ENCODE assay signal across 10 mouse cellular contexts in the genomic region with DNA sequence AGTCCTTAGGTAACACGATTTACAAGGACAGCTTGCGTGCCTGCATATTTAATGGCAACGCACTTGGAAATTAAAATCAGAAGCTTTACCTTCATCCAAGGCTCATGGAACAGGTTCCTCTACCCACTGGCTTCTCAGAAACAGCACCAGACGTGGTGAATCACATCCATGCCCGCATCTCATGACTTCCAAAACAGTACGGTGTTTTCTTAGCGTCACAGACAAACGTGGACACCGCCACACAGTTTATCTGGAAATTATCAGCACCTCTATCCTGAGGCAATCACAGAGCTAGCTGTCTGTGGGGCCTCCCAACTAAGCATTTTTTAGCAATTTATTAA. TPM values are rescaled to one million over a fixed set of nuclear protein-coding genes. Genes with fewer than 3 reads are reported as not detected.
A peak's percentile ranks its signal among the peaks of the same experiment; 100 is the strongest.
DNase-seq lines count a peak whose midpoint lies in the region; ATAC-seq and TF ChIP-seq lines count a peak whose summit lies in the region.
"Had no signal": no experiment of that assay in that cellular context is flagged by ENCODE, and none has a peak within 500 bp of the region (broad histone marks: within the 10 kb centered on the region; RNA-seq: fewer than 3 reads in every experiment).

No protein-coding gene starts in this region.

- TF ChIP-seq POLR2A in liver, adult 2 months (IDR thresholded peaks at IDR 0.05; ENCODE audit: extremely low read depth, insufficient read depth, low read length), result no peak
- TF ChIP-seq POLR2A in thymus, adult 2 months (IDR thresholded peaks at IDR 0.05; ENCODE audit: control insufficient read depth, extremely low read depth, insufficient read depth, low read length, poor library complexity), result no peak

- peak; percentile 56; the same call in 1 of the 2 replicates for ATAC-seq in forebrain, embryonic 16.5 days
- no peak; the same call in 1 of the 2 replicates for ATAC-seq in forebrain, embryonic 13.5 days
- ATAC-seq in liver, embryonic 12.5 days, result no peak
- no peak for ATAC-seq in intestine, embryonic 14.5 days (replicated peaks; ENCODE audit: low FRiP score, low TSS enrichment, low read depth)
- no peak for ATAC-seq in stomach, embryonic 16.5 days (ENCODE audit: insufficient read depth, low FRiP score)
- ATAC-seq in granulocyte monocyte progenitor cell, adult 5-6 weeks (replicated peaks; ENCODE audit: poor library complexity, severe bottlenecking), result no peak

- peaks cover under 1% of the 10 kb centered on the region; the same call in 1 of the 2 replicates for H3K79me2 ChIP-seq in liver, adult 2 months (ENCODE audit: control insufficient read depth, insufficient read depth, low read length)

- H3K9ac ChIP-seq in forebrain, embryonic 16.5 days (replicated peaks; ENCODE audit: low read depth, low read length), result no peak overlapping the region
- H3K9ac ChIP-seq in forebrain, embryonic 13.5 days, result no peak overlapping the region
- peak overlapping the region; percentile 24 for H3K9ac ChIP-seq in liver, adult 2 months (ENCODE audit: low read depth, low read length)
- H3K9ac ChIP-seq in liver, embryonic 12.5 days, result no peak overlapping the region
- no peak overlapping the region for H3K9ac ChIP-seq in intestine, embryonic 14.5 days (ENCODE audit: low read length)
- peak overlapping the region; percentile 24; the same call in 1 of the 2 replicates for H3K9ac ChIP-seq in stomach, embryonic 16.5 days (ENCODE audit: low read length)

- TF ChIP-seq CTCF in liver, adult 2 months (IDR thresholded peaks at IDR 0.05; ENCODE audit: low read depth, low read length), result no peak
- TF ChIP-seq CTCF in thymus, adult 2 months (IDR thresholded peaks at IDR 0.05; ENCODE audit: borderline replicate concordance, control insufficient read depth, extremely low read depth, insufficient read depth, low read length, poor library complexity), result no peak

- peaks cover 12% of the 10 kb centered on the region for H3K4me1 ChIP-seq in forebrain, embryonic 16.5 days (replicated peaks; ENCODE audit: control insufficient read depth, insufficient read depth, low read length)
- H3K4me1 ChIP-seq in forebrain, embryonic 13.5 days, result peaks cover 15% of the 10 kb centered on the region
- peaks cover 25% of the 10 kb centered on the region for H3K4me1 ChIP-seq in liver, adult 2 months (ENCODE audit: control insufficient read depth, insufficient read depth, low read length)
- peaks cover 14% of the 10 kb centered on the region; the same call in 1 of the 2 replicates for H3K4me1 ChIP-seq in liver, embryonic 12.5 days
- peaks cover 8% of the 10 kb centered on the region for H3K4me1 ChIP-seq in intestine, embryonic 14.5 days (replicated peaks; ENCODE audit: control insufficient read depth, insufficient read depth, low read length)
- H3K4me1 ChIP-seq in stomach, embryonic 16.5 days (ENCODE audit: control insufficient read depth, insufficient read depth, low read length), result peaks cover 17% of the 10 kb centered on the region
- no peaks in the 10 kb centered on the region for H3K4me1 ChIP-seq in thymus, adult 2 months (replicated peaks; ENCODE audit: control insufficient read depth, insufficient read depth, low read length)

- no peak overlapping the region for H3K4me3 ChIP-seq in forebrain, embryonic 16.5 days (replicated peaks; ENCODE audit: low read length)
- no peak overlapping the region for H3K4me3 ChIP-seq in forebrain, embryonic 13.5 days
- no peak overlapping the region; the same call in 1 of the 2 replicates for H3K4me3 ChIP-seq in liver, adult 2 months (ENCODE audit: insufficient read depth, low read depth, low read length)
- H3K4me3 ChIP-seq in liver, embryonic 12.5 days, result no peak overlapping the region
- no peak overlapping the region for H3K4me3 ChIP-seq in intestine, embryonic 14.5 days (ENCODE audit: low read depth, low read length)
- H3K4me3 ChIP-seq in stomach, embryonic 16.5 days (replicated peaks; ENCODE audit: low read length), result no peak overlapping the region
- no peak overlapping the region for H3K4me3 ChIP-seq in thymus, adult 2 months (ENCODE audit: control insufficient read depth, insufficient read depth, low read length)

- peak overlapping the region; percentile 2 for H3K27ac ChIP-seq in forebrain, embryonic 16.5 days (ENCODE audit: low read length)
- no peak overlapping the region for H3K27ac ChIP-seq in forebrain, embryonic 13.5 days
- H3K27ac ChIP-seq in liver, adult 2 months (replicated peaks; ENCODE audit: insufficient read depth, low read depth, low read length), result peak overlapping the region; percentile 83
- no peak overlapping the region for H3K27ac ChIP-seq in liver, embryonic 12.5 days
- H3K27ac ChIP-seq in intestine, embryonic 14.5 days (ENCODE audit: low read depth), result 0 out of 2 replicates have a peak overlapping the region, but pooled peaks have one; percentile 8
- H3K27ac ChIP-seq in stomach, embryonic 16.5 days (ENCODE audit: low read length), result no peak overlapping the region
- H3K27ac ChIP-seq in thymus, adult 2 months (ENCODE audit: control insufficient read depth, insufficient read depth, low read length), result no peak overlapping the region

- no peaks in the 10 kb centered on the region for H3K9me3 ChIP-seq in forebrain, embryonic 16.5 days (ENCODE audit: control insufficient read depth, low read length)
- H3K9me3 ChIP-seq in forebrain, embryonic 13.5 days (replicated peaks), result no peaks in the 10 kb centered on the region
- no peaks in the 10 kb centered on the region for H3K9me3 ChIP-seq in liver, embryonic 12.5 days (replicated peaks)
- H3K9me3 ChIP-seq in intestine, embryonic 14.5 days (ENCODE audit: control insufficient read depth, low read length), result no peaks in the 10 kb centered on the region
- no peaks in the 10 kb centered on the region for H3K9me3 ChIP-seq in stomach, embryonic 16.5 days (replicated peaks; ENCODE audit: control insufficient read depth, low read length)

- 32% methylated on average over 9 of the region's 9 CpGs for WGBS in forebrain, embryonic 16.5 days
- 54% methylated on average over 9 of the region's 9 CpGs for WGBS in forebrain, embryonic 13.5 days
- 49% methylated on average over 9 of the region's 9 CpGs for WGBS in liver, adult 2 months
- 35% methylated on average over 9 of the region's 9 CpGs for WGBS in liver, embryonic 12.5 days (ENCODE audit: insufficient replicate concordance)
- WGBS in intestine, embryonic 14.5 days, result 36% methylated on average over 9 of the region's 9 CpGs
- WGBS in stomach, embryonic 16.5 days, result 52% methylated on average over 9 of the region's 9 CpGs
- WGBS in thymus, adult 2 months, result 95% methylated on average over 9 of the region's 9 CpGs

- no peaks in the 10 kb centered on the region for H3K27me3 ChIP-seq in forebrain, embryonic 16.5 days (replicated peaks; ENCODE audit: control insufficient read depth, insufficient read depth, low read length)
- H3K27me3 ChIP-seq in forebrain, embryonic 13.5 days, result no peaks in the 10 kb centered on the region
- H3K27me3 ChIP-seq in liver, adult 2 months (ENCODE audit: control insufficient read depth, insufficient read depth, low read length), result no peaks in the 10 kb centered on the region
- H3K27me3 ChIP-seq in liver, embryonic 12.5 days (replicated peaks), result no peaks in the 10 kb centered on the region
- no peaks in the 10 kb centered on the region for H3K27me3 ChIP-seq in intestine, embryonic 14.5 days (replicated peaks; ENCODE audit: control insufficient read depth, insufficient read depth, low read length)
- no peaks in the 10 kb centered on the region for H3K27me3 ChIP-seq in stomach, embryonic 16.5 days (ENCODE audit: control insufficient read depth, insufficient read depth, low read length)
- no peaks in the 10 kb centered on the region for H3K27me3 ChIP-seq in thymus, adult 2 months (ENCODE audit: control insufficient read depth, insufficient read depth, low read length)

- no peak for DNase-seq in liver, adult 2 months (ENCODE audit: extremely low read depth, low read depth, low spot score)
- no peak for DNase-seq in intestine, embryonic 14.5 days (ENCODE audit: low spot score)
- DNase-seq in thymus, adult 2 months, result no peak
- DNase-seq: heart, postnatal 14 days; kidney, adult 8-10 months had no signal

- H3K36me3 ChIP-seq in forebrain, embryonic 16.5 days (ENCODE audit: control insufficient read depth, insufficient read depth), result no peaks in the 10 kb centered on the region
- no peaks in the 10 kb centered on the region for H3K36me3 ChIP-seq in forebrain, embryonic 13.5 days (ENCODE audit: poor library complexity, severe bottlenecking)
- H3K36me3 ChIP-seq in liver, adult 2 months (ENCODE audit: control insufficient read depth, insufficient read depth, low read length), result no peaks in the 10 kb centered on the region
- H3K36me3 ChIP-seq in liver, embryonic 12.5 days, result no peaks in the 10 kb centered on the region
- H3K36me3 ChIP-seq in intestine, embryonic 14.5 days (ENCODE audit: control insufficient read depth, insufficient read depth, low read length), result no peaks in the 10 kb centered on the region
- H3K36me3 ChIP-seq in stomach, embryonic 16.5 days (ENCODE audit: control insufficient read depth, insufficient read depth, low read length), result no peaks in the 10 kb centered on the region
- no peaks in the 10 kb centered on the region for H3K36me3 ChIP-seq in thymus, adult 2 months (ENCODE audit: control insufficient read depth, insufficient read depth, low read length)

- H3K4me2 ChIP-seq in forebrain, embryonic 16.5 days (ENCODE audit: low read length), result peak overlapping the region; percentile 18
- no peak overlapping the region for H3K4me2 ChIP-seq in forebrain, embryonic 13.5 days
- no peak overlapping the region for H3K4me2 ChIP-seq in liver, embryonic 12.5 days
- no peak overlapping the region for H3K4me2 ChIP-seq in intestine, embryonic 14.5 days (ENCODE audit: low read length)
- H3K4me2 ChIP-seq in stomach, embryonic 16.5 days (ENCODE audit: low read depth, low read length), result no peak overlapping the region

RNA-seq across cellular contexts. Expression of a gene that starts 38.2 kb away (rescaled TPM):
- polyA plus RNA-seq in forebrain, embryonic 16.5 days (2015; fragmentation: Nextera tagmentation; extraction: Ambion mirVana), result 8.1 and 10.6 TPM in 2 replicates
- 2.8 and 3.9 TPM in 2 replicates for polyA plus RNA-seq in forebrain, embryonic 13.5 days (2015; fragmentation: Nextera tagmentation; extraction: Ambion mirVana)
- total RNA-seq in liver, adult 2 months (2014; rRNA removed), result 46.3 and 47.7 TPM in 2 replicates
- polyA plus RNA-seq in liver, adult 2 months (2012; rRNA removed), result 17.0 and 21.2 TPM in 2 replicates
- 1.3 and 1.5 TPM in 2 replicates for polyA plus RNA-seq in liver, embryonic 12.5 days (2016; fragmentation: Nextera tagmentation; extraction: Ambion mirVana)
- 20.7 and 21.1 TPM in 2 replicates for polyA plus RNA-seq in intestine, embryonic 14.5 days (2014; fragmentation: Nextera tagmentation; extraction: Ambion mirVana)
- polyA plus RNA-seq in stomach, embryonic 16.5 days (2015; fragmentation: Nextera tagmentation; extraction: Ambion mirVana), result 10.4 and 11.3 TPM in 2 replicates
- total RNA-seq in granulocyte monocyte progenitor cell, adult 5-6 weeks (2014; fragmentation: Nextera tagmentation), result 1.8 and 4.5 TPM in 2 replicates
- 0.26 and 0.78 TPM in 2 replicates for total RNA-seq in granulocyte monocyte progenitor cell, adult 5-6 weeks (2017)
- 13.2 and 25.6 TPM in 2 replicates for polyA plus RNA-seq in thymus, adult 2 months (2012; rRNA removed)

Comparison
In these comparisons a context has a peak if more than half of its experiments do, and no peak if none do; other contexts are left out.
1. H3K27ac ChIP-seq: peak in forebrain, embryonic 16.5 days (single experiment), liver, adult 2 months (single experiment) and intestine, embryonic 14.5 days (single experiment); none in forebrain, embryonic 13.5 days (single experiment), liver, embryonic 12.5 days (single experiment), stomach, embryonic 16.5 days (single experiment) and thymus, adult 2 months (single experiment).
2. H3K9ac ChIP-seq: peak in liver, adult 2 months (single experiment) and stomach, embryonic 16.5 days (single experiment); none in forebrain, embryonic 16.5 days (single experiment), forebrain, embryonic 13.5 days (single experiment), liver, embryonic 12.5 days (single experiment) and intestine, embryonic 14.5 days (single experiment).